Mouse (Mus musculus): ENCODE measurements around the gene Lhcgr. TPM values are rescaled to one million over a fixed set of nuclear protein-coding genes. Genes with fewer than 3 reads are reported as not detected.
"Not testable (repeated sequence)": the region's sequence is repeated elsewhere in the genome, so short reads cannot be mapped to it uniquely, and the experiment has no call there.

Gene Lhcgr
- polyA plus RNA-seq (2014; fragmentation: Nextera tagmentation; extraction: Ambion mirVana): 3.3 and 4.1 TPM in 2 replicates

DNA sequence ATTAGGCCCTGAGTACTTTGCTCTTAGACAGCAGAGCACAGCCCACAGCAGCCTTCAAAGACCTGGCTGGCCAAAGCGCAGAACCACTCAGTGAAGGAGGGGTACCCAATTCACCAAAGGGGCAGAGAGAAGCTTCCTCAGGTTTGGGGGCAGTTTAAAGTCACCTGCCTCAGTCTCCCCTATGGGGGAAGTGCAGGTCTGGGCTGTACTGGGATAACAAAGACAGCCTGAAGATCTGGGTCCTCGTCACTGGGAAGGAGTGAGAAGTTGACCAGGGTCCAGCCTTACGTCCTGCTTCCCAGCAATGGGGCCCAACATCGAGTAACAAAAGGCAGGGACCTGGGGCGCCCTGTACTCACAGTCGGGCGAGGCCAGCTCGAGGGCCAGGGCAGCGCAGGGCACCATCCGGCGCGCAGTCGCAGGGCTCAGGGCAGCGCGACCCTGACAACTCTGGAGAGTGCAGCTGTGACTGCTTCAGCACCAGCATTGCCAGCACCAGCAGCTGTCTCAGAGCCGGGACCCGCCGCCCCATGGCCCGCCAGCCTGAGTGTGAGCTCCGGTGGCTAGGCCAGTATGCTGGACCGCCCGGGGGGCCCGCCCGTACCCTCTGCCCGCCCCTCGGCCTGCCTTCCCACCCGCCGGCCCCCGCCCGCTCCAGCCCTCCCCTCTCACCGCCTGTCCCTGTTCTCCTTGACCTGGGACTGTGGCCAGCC is at the start of gene Lhcgr:
Gene Lhcgr (minus strand): TSS at position 551 of the 713 bp plus-strand sequence.
- WGBS: 15% methylated on average over 30 of the region's 31 CpGs
- H3K4me1 ChIP-seq (replicated peaks; ENCODE audit: control insufficient read depth, insufficient read depth, low read length): peaks cover 5% of the 10 kb centered on the region; the same call in 1 of the 2 replicates
- no peaks in the 10 kb centered on the region for H3K9me3 ChIP-seq (ENCODE audit: control insufficient read depth, low read length)
- ATAC-seq (ENCODE audit: low FRiP score) (peak; percentile 77), DNase-seq (ENCODE audit: low spot score) (no peak)
- no peak within 1 kb of the TSS for H3K27ac ChIP-seq
- no peaks in the 10 kb centered on the region for H3K36me3 ChIP-seq (replicated peaks; ENCODE audit: control insufficient read depth, insufficient read depth)
- no peak within 1 kb of the TSS for H3K4me3 ChIP-seq (replicated peaks; ENCODE audit: low read length)
- H3K9ac ChIP-seq: 0 out of 2 replicates have a peak within 1 kb of the TSS, but pooled peaks have one; percentile 1
- no peaks in the 10 kb centered on the region for H3K27me3 ChIP-seq (ENCODE audit: control insufficient read depth, insufficient read depth, low read length)
- H3K4me2 ChIP-seq (replicated peaks): peak within 1 kb of the TSS; percentile 47

GRCm38 (mm10) chr17:88817601-88818000 is 25.8 kb upstream of the Lhcgr start:
- no peaks in the 10 kb centered on the region for H3K36me3 ChIP-seq (replicated peaks; ENCODE audit: control insufficient read depth, insufficient read depth)
- no peak overlapping the region for H3K9ac ChIP-seq
- WGBS: 31% methylated on average over 2 of the region's 2 CpGs
- no peak overlapping the region for H3K4me3 ChIP-seq (replicated peaks; ENCODE audit: low read length)
- H3K4me1 ChIP-seq (replicated peaks; ENCODE audit: control insufficient read depth, insufficient read depth, low read length): no peaks in the 10 kb centered on the region
- DNase-seq (ENCODE audit: low spot score): no peak
- H3K27ac ChIP-seq: no peak overlapping the region
- no peak for ATAC-seq (ENCODE audit: low FRiP score)
- no peaks in the 10 kb centered on the region for H3K9me3 ChIP-seq (ENCODE audit: control insufficient read depth, low read length)
- H3K27me3 ChIP-seq (ENCODE audit: control insufficient read depth, insufficient read depth, low read length): no peaks in the 10 kb centered on the region
- no peak overlapping the region for H3K4me2 ChIP-seq (replicated peaks)

DNA sequence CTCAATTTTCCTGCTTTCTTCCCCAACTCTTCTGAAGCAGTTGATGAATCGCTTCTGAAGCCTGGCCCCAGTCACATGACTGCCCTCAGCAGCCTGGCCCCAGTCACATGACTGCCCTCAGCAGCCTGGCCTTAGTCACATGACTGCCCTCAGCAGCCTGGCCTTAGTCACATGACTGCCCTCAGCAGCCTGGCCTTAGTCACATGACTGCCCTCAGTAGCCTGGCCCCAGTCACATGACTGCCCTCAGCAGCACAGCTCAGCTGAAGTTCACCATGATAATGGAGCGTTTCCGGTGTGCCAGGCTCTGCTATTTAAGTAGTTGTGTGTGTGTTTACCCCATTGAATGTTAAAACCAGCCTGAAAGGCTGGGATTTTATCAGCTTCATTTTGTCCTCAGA is 21.2 kb upstream of the Lhcgr start:
- not testable (repeated sequence) for H3K9ac ChIP-seq; H3K36me3 ChIP-seq (replicated peaks; ENCODE audit: control insufficient read depth, insufficient read depth); DNase-seq (ENCODE audit: low spot score); H3K27me3 ChIP-seq (ENCODE audit: control insufficient read depth, insufficient read depth, low read length); H3K4me3 ChIP-seq (replicated peaks; ENCODE audit: low read length); H3K27ac ChIP-seq; H3K4me1 ChIP-seq (replicated peaks; ENCODE audit: control insufficient read depth, insufficient read depth, low read length); ATAC-seq (ENCODE audit: low FRiP score); H3K9me3 ChIP-seq (ENCODE audit: control insufficient read depth, low read length); H3K4me2 ChIP-seq (replicated peaks)
- 87% methylated on average over 3 of the region's 3 CpGs for WGBS

- Histone ChIP-seq H3K4me2 (replicated peaks) (no peak overlapping the region), H3K9me3 (ENCODE audit: control insufficient read depth, low read length) (no peaks in the 10 kb centered on the region), H3K9ac (no peak overlapping the region), H3K27ac (no peak overlapping the region), H3K36me3 (replicated peaks; ENCODE audit: control insufficient read depth, insufficient read depth) (no peaks in the 10 kb centered on the region), H3K4me1 (replicated peaks; ENCODE audit: control insufficient read depth, insufficient read depth, low read length) (no peaks in the 10 kb centered on the region), H3K4me3 (replicated peaks; ENCODE audit: low read length) (no peak overlapping the region), H3K27me3 (ENCODE audit: control insufficient read depth, insufficient read depth, low read length) (no peaks in the 10 kb centered on the region)
- 93% methylated on average over 5 of the region's 5 CpGs for WGBS
- ATAC-seq (ENCODE audit: low FRiP score): no peak
- DNase-seq (ENCODE audit: low spot score): no peak
These were observed 19.0 kb upstream of the Lhcgr start for GRCm38 (mm10) chr17:88810807-88811206.

DNA sequence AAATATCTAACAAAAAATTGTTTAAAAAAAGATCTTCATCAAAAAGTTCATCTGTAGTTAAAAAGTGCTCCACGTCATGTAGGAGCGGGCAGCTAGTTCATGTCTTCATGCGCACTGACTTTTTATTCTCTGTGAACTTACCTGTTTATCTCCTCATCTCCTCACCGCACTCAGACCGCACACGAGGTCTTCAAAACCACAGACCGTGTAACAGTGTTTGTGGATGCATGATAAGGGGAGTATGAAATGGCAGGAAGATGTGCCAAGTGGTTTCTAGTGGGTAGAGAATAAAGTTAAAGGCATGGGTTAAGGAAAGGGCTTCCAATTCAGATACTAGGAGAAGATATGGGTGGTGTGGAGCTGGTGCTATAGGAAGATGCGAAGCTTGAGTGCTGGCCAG is 14.6 kb upstream of the Lhcgr start:
- H3K4me1 ChIP-seq (replicated peaks; ENCODE audit: control insufficient read depth, insufficient read depth, low read length): no peaks in the 10 kb centered on the region
- H3K4me2 ChIP-seq (replicated peaks): no peak overlapping the region
- no peak for ATAC-seq (ENCODE audit: low FRiP score)
- no peak overlapping the region for H3K27ac ChIP-seq
- DNase-seq (ENCODE audit: low spot score): no peak
- no peaks in the 10 kb centered on the region for H3K36me3 ChIP-seq (replicated peaks; ENCODE audit: control insufficient read depth, insufficient read depth)
- H3K4me3 ChIP-seq (replicated peaks; ENCODE audit: low read length): no peak overlapping the region
- no peaks in the 10 kb centered on the region for H3K27me3 ChIP-seq (ENCODE audit: control insufficient read depth, insufficient read depth, low read length)
- no peak overlapping the region for H3K9ac ChIP-seq
- 97% methylated on average over 8 of the region's 8 CpGs for WGBS
- H3K9me3 ChIP-seq (ENCODE audit: control insufficient read depth, low read length): no peaks in the 10 kb centered on the region

GRCm38 (mm10) chr17:88803441-88803840 is 11.7 kb upstream of the Lhcgr start:
- Histone ChIP-seq H3K27me3 (ENCODE audit: control insufficient read depth, insufficient read depth, low read length) (no peaks in the 10 kb centered on the region), H3K36me3 (replicated peaks; ENCODE audit: control insufficient read depth, insufficient read depth) (no peaks in the 10 kb centered on the region), H3K27ac (no peak overlapping the region), H3K9me3 (ENCODE audit: control insufficient read depth, low read length) (no peaks in the 10 kb centered on the region), H3K9ac (no peak overlapping the region), H3K4me3 (replicated peaks; ENCODE audit: low read length) (no peak overlapping the region), H3K4me1 (replicated peaks; ENCODE audit: control insufficient read depth, insufficient read depth, low read length) (no peaks in the 10 kb centered on the region), H3K4me2 (replicated peaks) (no peak overlapping the region)
- DNase-seq (ENCODE audit: low spot score) (no peak), ATAC-seq (ENCODE audit: low FRiP score) (no peak)

GRCm38 (mm10) chr17:88790680-88791079 is 1.1 kb downstream of the Lhcgr start:
- 0 out of 2 replicates have a peak, but pooled peaks have one; percentile 43 for ATAC-seq (ENCODE audit: low FRiP score)
- Histone ChIP-seq H3K4me3 (replicated peaks; ENCODE audit: low read length) (no peak overlapping the region), H3K27ac (no peak overlapping the region), H3K9ac (no peak overlapping the region), H3K27me3 (ENCODE audit: control insufficient read depth, insufficient read depth, low read length) (no peaks in the 10 kb centered on the region), H3K4me2 (replicated peaks) (no peak overlapping the region), H3K36me3 (replicated peaks; ENCODE audit: control insufficient read depth, insufficient read depth) (no peaks in the 10 kb centered on the region), H3K4me1 (replicated peaks; ENCODE audit: control insufficient read depth, insufficient read depth, low read length) (peaks cover 5% of the 10 kb centered on the region; the same call in 1 of the 2 replicates), H3K9me3 (ENCODE audit: control insufficient read depth, low read length) (no peaks in the 10 kb centered on the region)
- WGBS: 53% methylated on average over 2 of the region's 2 CpGs
- DNase-seq (ENCODE audit: low spot score): no peak

- WGBS: 79% methylated on average over 2 of the region's 2 CpGs
- H3K4me3 ChIP-seq (replicated peaks; ENCODE audit: low read length): no peak overlapping the region
- DNase-seq (ENCODE audit: low spot score): no peak
- H3K27me3 ChIP-seq (ENCODE audit: control insufficient read depth, insufficient read depth, low read length): no peaks in the 10 kb centered on the region
- H3K4me2 ChIP-seq (replicated peaks): no peak overlapping the region
- no peak for ATAC-seq (ENCODE audit: low FRiP score)
- H3K9ac ChIP-seq: no peak overlapping the region
- peaks cover 5% of the 10 kb centered on the region; the same call in 1 of the 2 replicates for H3K4me1 ChIP-seq (replicated peaks; ENCODE audit: control insufficient read depth, insufficient read depth, low read length)
- no peak overlapping the region for H3K27ac ChIP-seq
- H3K9me3 ChIP-seq (ENCODE audit: control insufficient read depth, low read length): no peaks in the 10 kb centered on the region
- no peaks in the 10 kb centered on the region for H3K36me3 ChIP-seq (replicated peaks; ENCODE audit: control insufficient read depth, insufficient read depth)
These were observed 3.4 kb downstream of the Lhcgr start for GRCm38 (mm10) chr17:88788392-88788791.

DNA sequence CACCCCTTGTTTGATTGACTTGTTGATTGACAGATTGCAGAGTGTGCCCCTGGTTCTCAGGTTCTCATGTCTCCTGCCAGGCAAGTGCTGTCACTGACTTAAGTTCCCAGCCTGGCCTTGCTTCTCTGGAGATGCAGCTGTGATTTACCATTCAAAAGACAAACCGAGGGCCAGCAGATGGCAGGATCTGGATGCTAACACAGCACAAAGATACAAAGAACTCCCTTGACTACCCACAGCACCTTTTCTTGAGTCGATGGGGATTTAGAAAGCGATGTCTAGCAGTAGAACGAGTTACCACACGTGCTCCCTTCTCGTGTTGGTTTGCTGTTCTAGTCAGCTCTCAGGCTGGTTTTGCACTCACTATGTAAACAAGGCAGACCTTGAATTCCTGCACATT is 4.9 kb downstream of the Lhcgr start:
- H3K9me3 ChIP-seq (ENCODE audit: control insufficient read depth, low read length): no peaks in the 10 kb centered on the region
- H3K36me3 ChIP-seq (replicated peaks; ENCODE audit: control insufficient read depth, insufficient read depth): no peaks in the 10 kb centered on the region
- H3K27ac ChIP-seq: no peak overlapping the region
- H3K4me1 ChIP-seq (replicated peaks; ENCODE audit: control insufficient read depth, insufficient read depth, low read length): peaks cover 4% of the 10 kb centered on the region; the same call in 1 of the 2 replicates
- no peak overlapping the region for H3K4me2 ChIP-seq (replicated peaks)
- no peak overlapping the region for H3K4me3 ChIP-seq (replicated peaks; ENCODE audit: low read length)
- no peak overlapping the region for H3K9ac ChIP-seq
- ATAC-seq (ENCODE audit: low FRiP score) (no peak), DNase-seq (ENCODE audit: low spot score) (no peak)
- WGBS: 59% methylated on average over 6 of the region's 6 CpGs
- H3K27me3 ChIP-seq (ENCODE audit: control insufficient read depth, insufficient read depth, low read length): no peaks in the 10 kb centered on the region

Data from hindbrain, embryonic 14.5 days (tissue).